Mouse (Mus musculus) hindbrain, postnatal 0 days (tissue): ENCODE data around the gene Lrch4. TPM values are rescaled to one million over a fixed set of nuclear protein-coding genes. Genes with fewer than 3 reads are reported as not detected.

Source experiments
- ATAC-seq: fragments of 200-750 bp; cut with Nextera tagmentation; 2 replicates; pipeline ENCODE4 v1.8.0; 2017; ENCODE audit warnings: mild to moderate bottlenecking, moderate TSS enrichment, moderate library complexity
- DNase-seq: peaks from one replicate; pipeline ENCODE4 v3.0.0-alpha.2; 2015; ENCODE audit warnings: low spot score
- H3K27ac ChIP-seq: fragments of 300-500 bp; sonication (generic); 2 replicates; pipeline ENCODE4 v1.5.1; 2014; ENCODE audit warnings: mild to moderate bottlenecking
- H3K27me3 ChIP-seq: fragments of 300-500 bp; sonication (generic); 2 replicates; pipeline ENCODE4 v1.6.1; 2014; ENCODE audit warnings: low read length, mixed read lengths; ENCODE audit not compliant: insufficient read depth
- H3K36me3 ChIP-seq: fragments of 300-500 bp; sonication (generic); 2 replicates; pipeline ENCODE4 v1.6.1; 2014; ENCODE audit warnings: low read length, mixed read lengths; ENCODE audit not compliant: insufficient read depth
- H3K4me1 ChIP-seq: fragments of 300-500 bp; sonication (generic); 2 replicates; pipeline ENCODE4 v1.6.1; 2014; ENCODE audit warnings: antibody characterized with exemption, low read length, mixed read lengths; ENCODE audit not compliant: insufficient read depth
- H3K4me2 ChIP-seq: fragments of 300-500 bp; sonication (generic); 2 replicates; pipeline ENCODE4 v1.6.1; 2014; ENCODE audit warnings: low read depth, mild to moderate bottlenecking, low read length, moderate library complexity, mixed read lengths
- H3K4me3 ChIP-seq: fragments of 300-500 bp; sonication (generic); 2 replicates; pipeline ENCODE4 v1.5.1; 2014; ENCODE audit warnings: low read length
- H3K9ac ChIP-seq: fragments of 300-500 bp; sonication (generic); replicated peaks from 2 replicates; pipeline ENCODE4 v1.6.1; 2014; ENCODE audit warnings: mild to moderate bottlenecking, low read length, moderate library complexity, mixed read lengths
- H3K9me3 ChIP-seq: fragments of 300-500 bp; sonication (generic); 2 replicates; pipeline ENCODE4 v1.6.1; 2016; ENCODE audit warnings: low read length, mixed read lengths
- CTCF ChIP-seq: IDR thresholded peaks from 2 replicates; pipeline ENCODE4 v1.5.1; 2016; ENCODE audit warnings: antibody characterized with exemption, control low read depth, low read depth
- WGBS: fragments of 180-500 bp; shearing (Covaris S2); extraction: QIAGEN DNeasy Blood & Tissue Kit; methylation state at CpG from one replicate; pipeline ENCODE4 v1.1.7; 2014; 5-methylcytosine and 5-hydroxymethylcytosine counted together
- polyA plus RNA-seq: library from polyadenylated mRNA; unstranded; fragments of >200 nt; fragmentation: Nextera tagmentation; extraction: Ambion mirVana; gene quantifications from 2 replicates; pipeline ENCODE4 v1.2.1, GENCODE M21; 2015
- total RNA-seq: library from RNA; depleted of rRNA; stranded (reverse); fragments of >200 nt; gene quantifications from 2 replicates; pipeline ENCODE4 v1.2.3, GENCODE M21; 2014

The Lrch4 gene
- total and polyA plus RNA-seq, 2 experiments from 2014 or later: 9.6 to 12.3 TPM

- no peaks in the 10 kb centered on the region for H3K36me3 ChIP-seq
- no peaks in the 10 kb centered on the region for H3K27me3 ChIP-seq
- peak overlapping the region; percentile 89 for H3K4me3 ChIP-seq
- peak overlapping the region; percentile 64 for H3K9ac ChIP-seq
- H3K9me3 ChIP-seq: no peaks in the 10 kb centered on the region
- ATAC-seq: no peak
- H3K4me2 ChIP-seq: peak overlapping the region; percentile 79
- peaks cover 18% of the 10 kb centered on the region for H3K4me1 ChIP-seq
- no peak for DNase-seq
- peak; percentile 12; the same call in 1 of the 2 replicates for TF ChIP-seq CTCF
- 2% methylated on average over 9 of the region's 9 CpGs for WGBS
- peak overlapping the region; percentile 88 for H3K27ac ChIP-seq
Measured at GRCm38 (mm10) chr5:137627991-137628390, 930 bp upstream of the Lrch4 start.

- under 1% methylated on average over 23 of the region's 23 CpGs for WGBS
- H3K4me1 ChIP-seq: peaks cover 18% of the 10 kb centered on the region
- H3K9me3 ChIP-seq: no peaks in the 10 kb centered on the region
- ATAC-seq (peak; percentile 4; the same call in 1 of the 2 replicates), DNase-seq (peak; percentile 57)
- H3K27me3 ChIP-seq: no peaks in the 10 kb centered on the region
- H3K4me2 ChIP-seq: peak overlapping the region; percentile 99
- H3K9ac ChIP-seq: peak overlapping the region; percentile 90
- H3K4me3 ChIP-seq: peak overlapping the region; percentile 89
- H3K27ac ChIP-seq: peak overlapping the region; percentile 90
- TF ChIP-seq CTCF: no peak
- peaks cover 9% of the 10 kb centered on the region; the same call in 1 of the 2 replicates for H3K36me3 ChIP-seq
Measured at GRCm38 (mm10) chr5:137629306-137629721, 393 bp downstream of the Lrch4 start.

GRCm38 (mm10) chr5:137629906-137630545 lies 1.1 kb downstream of the Lrch4 start:
- 27% methylated on average over 6 of the region's 6 CpGs for WGBS
- H3K4me3 ChIP-seq: peak overlapping the region; percentile 89
- peak overlapping the region; percentile 54; the same call in 1 of the 2 replicates for H3K27ac ChIP-seq
- peak overlapping the region; percentile 90 for H3K9ac ChIP-seq
- H3K4me1 ChIP-seq: peaks cover 18% of the 10 kb centered on the region
- peaks cover 9% of the 10 kb centered on the region for H3K36me3 ChIP-seq
- no peaks in the 10 kb centered on the region for H3K27me3 ChIP-seq
- DNase-seq: no peak
- TF ChIP-seq CTCF: no peak
- H3K9me3 ChIP-seq: no peaks in the 10 kb centered on the region
- ATAC-seq: no peak
- H3K4me2 ChIP-seq: peak overlapping the region; percentile 99

DNA sequence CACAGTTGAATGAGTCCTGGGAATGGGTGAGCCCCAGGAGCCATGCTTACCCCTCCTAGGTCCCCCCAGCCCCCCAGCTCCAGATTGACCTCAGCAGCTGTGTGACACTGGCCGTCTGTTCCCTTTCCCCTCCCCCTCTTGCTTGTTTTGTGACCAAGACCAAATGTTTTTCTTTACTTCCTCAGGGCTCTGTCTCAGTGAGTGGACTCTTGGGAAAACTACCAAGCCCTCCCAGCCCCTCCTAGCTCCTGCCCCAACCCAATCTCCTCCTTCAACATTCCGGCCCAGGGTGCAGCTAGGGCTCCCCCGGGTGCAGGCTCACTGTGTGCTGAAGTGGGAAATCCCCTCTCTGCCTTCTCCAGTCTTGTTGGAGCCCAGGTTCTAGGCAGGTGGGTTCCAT lies 1.7 kb downstream of the Lrch4 start:
- Histone ChIP-seq H3K4me2 (peak overlapping the region; percentile 99), H3K27me3 (no peaks in the 10 kb centered on the region), H3K4me3 (no peak overlapping the region; the same call in 1 of the 2 replicates), H3K36me3 (peaks cover 15% of the 10 kb centered on the region), H3K27ac (peak overlapping the region; percentile 54), H3K4me1 (peaks cover 18% of the 10 kb centered on the region), H3K9ac (peak overlapping the region; percentile 90; the same call in 1 of the 2 replicates), H3K9me3 (no peaks in the 10 kb centered on the region)
- 37% methylated on average over 3 of the region's 3 CpGs for WGBS
- DNase-seq (no peak), ATAC-seq (no peak)
- no peak for TF ChIP-seq CTCF

DNA sequence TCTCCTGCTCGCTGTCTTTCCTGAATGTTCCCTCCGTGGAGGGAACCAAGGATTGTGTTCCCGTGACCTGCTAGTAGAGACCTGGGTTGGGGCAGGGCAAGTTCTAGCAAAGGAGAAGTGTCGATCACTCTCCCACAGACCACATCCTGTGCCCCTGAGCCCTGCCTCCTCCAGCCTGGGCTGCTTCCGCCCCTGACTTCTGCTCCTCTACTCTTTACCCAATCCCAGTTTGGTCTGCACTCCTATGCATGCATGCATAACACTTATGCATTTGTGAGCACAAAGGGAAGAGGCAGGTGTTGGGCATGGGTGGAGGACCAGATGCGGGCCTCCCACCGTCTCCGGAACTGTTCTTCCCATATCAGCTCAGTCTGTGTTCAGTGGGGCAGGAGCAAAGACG lies 2.2 kb downstream of the Lrch4 start:
- WGBS: 63% methylated on average over 9 of the region's 9 CpGs
- no peak for TF ChIP-seq CTCF

GRCm38 (mm10) chr5:137631591-137631990 lies 2.7 kb downstream of the Lrch4 start:
- DNase-seq: no peak
- 67% methylated on average over 4 of the region's 4 CpGs for WGBS
- Histone ChIP-seq H3K36me3 (peaks cover 22% of the 10 kb centered on the region), H3K4me1 (peaks cover 18% of the 10 kb centered on the region), H3K4me3 (no peak overlapping the region), H3K9me3 (no peaks in the 10 kb centered on the region), H3K4me2 (no peak overlapping the region), H3K9ac (no peak overlapping the region), H3K27ac (peak overlapping the region; percentile 33; the same call in 1 of the 2 replicates), H3K27me3 (no peaks in the 10 kb centered on the region)
- ATAC-seq: no peak
- no peak for TF ChIP-seq CTCF

More for the DNA sequence above, 2.2 kb downstream of the Lrch4 start:
- DNase-seq (no peak), ATAC-seq (no peak)
- Histone ChIP-seq H3K4me1 (peaks cover 18% of the 10 kb centered on the region), H3K9me3 (no peaks in the 10 kb centered on the region), H3K27ac (peak overlapping the region; percentile 54), H3K36me3 (peaks cover 19% of the 10 kb centered on the region), H3K4me2 (peak overlapping the region; percentile 99), H3K27me3 (no peaks in the 10 kb centered on the region), H3K4me3 (no peak overlapping the region; the same call in 1 of the 2 replicates), H3K9ac (peak overlapping the region; percentile 26; the same call in 1 of the 2 replicates)
